Mouse (Mus musculus): Measurements from ENCODE around the gene Eif3b. TPM values are rescaled to one million over a fixed set of nuclear protein-coding genes. Genes with fewer than 3 reads are reported as not detected.
"Not testable (repeated sequence)": the region's sequence is repeated elsewhere in the genome, so short reads cannot be mapped to it uniquely, and the experiment has no call there.

The Eif3b gene
- polyA plus RNA-seq, 1 experiment from 2014 or later: 78.9 TPM

DNA sequence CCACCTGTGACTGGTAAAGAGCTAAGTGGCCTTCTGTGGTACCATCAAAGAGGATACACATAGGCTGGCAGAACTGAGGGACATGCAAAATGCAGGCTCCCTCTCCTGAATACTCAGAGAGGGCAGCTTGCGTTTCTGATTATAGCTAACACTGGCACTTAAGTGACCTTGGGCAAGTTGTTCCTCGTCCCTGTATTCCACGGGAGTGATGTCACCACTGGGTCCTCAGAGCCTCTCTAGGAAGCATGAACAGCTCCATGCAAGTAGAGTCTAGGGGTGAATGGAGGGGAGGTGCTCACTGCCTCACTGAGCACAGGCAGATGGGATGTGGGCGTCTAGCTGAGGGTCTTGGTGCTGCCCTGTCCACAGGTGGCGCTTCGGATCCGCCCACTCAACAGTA is 26.9 kb downstream of the Eif3b start:
- H3K9me3 ChIP-seq (ENCODE audit: control insufficient read depth, low read length): no peaks in the 10 kb centered on the region
- ATAC-seq (ENCODE audit: low read depth): no peak
- no peak overlapping the region for H3K9ac ChIP-seq (ENCODE audit: low read length)
- H3K4me2 ChIP-seq (ENCODE audit: low read depth, low read length): no peak overlapping the region
- H3K27me3 ChIP-seq (ENCODE audit: control insufficient read depth, insufficient read depth, low read depth, low read length): no peaks in the 10 kb centered on the region
- H3K27ac ChIP-seq (ENCODE audit: low read length): no peak overlapping the region
- H3K36me3 ChIP-seq (ENCODE audit: control insufficient read depth, insufficient read depth, low read length): peaks cover 30% of the 10 kb centered on the region
- no peak overlapping the region for H3K4me3 ChIP-seq (ENCODE audit: low read length)
- 62% methylated on average over 7 of the region's 7 CpGs for WGBS
- no peaks in the 10 kb centered on the region for H3K4me1 ChIP-seq (replicated peaks; ENCODE audit: control insufficient read depth, insufficient read depth, low read length)

DNA sequence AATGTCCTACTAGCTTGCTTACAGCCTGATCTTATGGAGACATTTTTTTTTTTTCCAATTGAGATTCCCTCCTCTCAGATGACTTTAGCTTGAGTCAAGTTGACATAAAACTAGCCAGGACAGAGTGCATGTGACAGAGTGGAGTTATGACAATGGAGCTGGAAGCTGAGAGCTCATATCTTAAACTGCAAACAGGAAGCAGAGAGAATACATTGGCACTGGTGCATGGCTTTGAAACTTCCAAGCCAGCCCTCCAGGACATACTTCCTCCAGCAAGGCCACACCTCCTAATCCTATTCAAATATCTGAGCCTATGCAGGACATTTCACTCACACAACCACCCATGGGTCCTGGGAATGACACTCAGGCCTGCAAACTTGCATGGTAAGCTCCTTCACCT is 35.4 kb downstream of the Eif3b start:
- H3K4me1 ChIP-seq (replicated peaks; ENCODE audit: control insufficient read depth, insufficient read depth, low read length): peaks cover 4% of the 10 kb centered on the region; the same call in 1 of the 2 replicates
- no peaks in the 10 kb centered on the region for H3K27me3 ChIP-seq (ENCODE audit: control insufficient read depth, insufficient read depth, low read depth, low read length)
- no peaks in the 10 kb centered on the region for H3K36me3 ChIP-seq (ENCODE audit: control insufficient read depth, insufficient read depth, low read length)
- no peak overlapping the region for H3K9ac ChIP-seq (ENCODE audit: low read length)
- peak overlapping the region; percentile 47 for H3K27ac ChIP-seq (ENCODE audit: low read length)
- no peak overlapping the region for H3K4me3 ChIP-seq (ENCODE audit: low read length)
- H3K4me2 ChIP-seq (ENCODE audit: low read depth, low read length): no peak overlapping the region
- peak; percentile 72 for ATAC-seq (ENCODE audit: low read depth)
- H3K9me3 ChIP-seq (ENCODE audit: control insufficient read depth, low read length): no peaks in the 10 kb centered on the region

DNA sequence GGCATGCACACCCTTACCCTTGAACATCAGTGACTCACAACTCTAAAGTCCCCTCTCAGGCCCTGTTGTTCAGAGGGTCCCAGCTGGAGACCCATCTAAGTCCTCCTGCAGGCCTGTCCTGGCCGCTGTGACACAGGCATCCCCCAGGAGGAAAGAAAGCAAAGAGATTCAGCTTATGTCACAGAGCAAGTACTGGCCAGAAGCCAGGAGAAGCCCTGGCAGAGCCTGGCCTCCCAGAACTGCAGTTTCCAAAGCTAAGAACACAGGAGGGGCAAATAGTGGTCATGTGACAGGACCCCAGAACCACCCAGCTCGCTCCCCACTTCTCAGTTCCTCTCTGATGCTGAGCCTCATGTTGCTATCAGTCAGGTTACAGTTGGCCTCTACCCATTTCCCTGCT is 36.3 kb downstream of the Eif3b start:
- no peaks in the 10 kb centered on the region for H3K9me3 ChIP-seq (ENCODE audit: control insufficient read depth, low read length)
- H3K4me1 ChIP-seq (replicated peaks; ENCODE audit: control insufficient read depth, insufficient read depth, low read length): peaks cover 4% of the 10 kb centered on the region; the same call in 1 of the 2 replicates
- H3K27ac ChIP-seq (ENCODE audit: low read length): no peak overlapping the region
- no peak for ATAC-seq (ENCODE audit: low read depth)
- no peak overlapping the region for H3K4me3 ChIP-seq (ENCODE audit: low read length)
- H3K27me3 ChIP-seq (ENCODE audit: control insufficient read depth, insufficient read depth, low read depth, low read length): no peaks in the 10 kb centered on the region
- H3K4me2 ChIP-seq (ENCODE audit: low read depth, low read length): no peak overlapping the region
- WGBS: 61% methylated on average over 2 of the region's 2 CpGs
- no peak overlapping the region for H3K9ac ChIP-seq (ENCODE audit: low read length)
- H3K36me3 ChIP-seq (ENCODE audit: control insufficient read depth, insufficient read depth, low read length): no peaks in the 10 kb centered on the region

- no peaks in the 10 kb centered on the region for H3K36me3 ChIP-seq (ENCODE audit: control insufficient read depth, insufficient read depth, low read length)
- no peaks in the 10 kb centered on the region for H3K4me1 ChIP-seq (replicated peaks; ENCODE audit: control insufficient read depth, insufficient read depth, low read length)
- H3K4me3 ChIP-seq (ENCODE audit: low read length): no peak overlapping the region
- H3K9ac ChIP-seq (ENCODE audit: low read length): no peak overlapping the region
- H3K27me3 ChIP-seq (ENCODE audit: control insufficient read depth, insufficient read depth, low read depth, low read length): no peaks in the 10 kb centered on the region
- no peak overlapping the region for H3K27ac ChIP-seq (ENCODE audit: low read length)
- 70% methylated on average over 3 of the region's 3 CpGs for WGBS
- no peak overlapping the region for H3K4me2 ChIP-seq (ENCODE audit: low read depth, low read length)
- ATAC-seq (ENCODE audit: low read depth): no peak
- peaks cover 3% of the 10 kb centered on the region; the same call in 1 of the 2 replicates for H3K9me3 ChIP-seq (ENCODE audit: control insufficient read depth, low read length)
Observed at GRCm38 (mm10) chr5:140461476-140461875, 42.3 kb downstream of the Eif3b start.

DNA sequence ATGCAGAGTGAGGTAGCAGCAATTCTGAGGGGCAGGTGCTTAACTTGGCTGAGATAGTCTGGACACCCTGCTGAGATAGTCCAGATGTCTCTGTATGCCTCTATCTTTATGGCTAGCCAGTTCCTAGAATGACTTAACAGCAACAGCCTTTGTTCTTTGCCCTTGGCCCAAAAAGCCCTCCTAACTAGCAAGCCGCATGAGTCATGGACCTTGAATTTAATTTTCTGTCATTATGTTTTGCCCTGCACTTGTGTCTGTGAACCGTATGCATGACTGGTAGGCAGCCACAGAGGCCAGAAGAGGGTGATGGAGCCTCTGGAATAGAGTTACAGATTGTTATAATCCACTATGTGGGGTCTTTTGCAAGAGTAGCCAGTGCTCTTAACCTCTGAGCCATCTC is 44.0 kb downstream of the Eif3b start:
- H3K9me3 ChIP-seq (ENCODE audit: control insufficient read depth, low read length); H3K27me3 ChIP-seq (ENCODE audit: control insufficient read depth, insufficient read depth, low read depth, low read length); H3K4me2 ChIP-seq (ENCODE audit: low read depth, low read length); H3K27ac ChIP-seq (ENCODE audit: low read length); H3K4me1 ChIP-seq (replicated peaks; ENCODE audit: control insufficient read depth, insufficient read depth, low read length); H3K36me3 ChIP-seq (ENCODE audit: control insufficient read depth, insufficient read depth, low read length); H3K9ac ChIP-seq (ENCODE audit: low read length); H3K4me3 ChIP-seq (ENCODE audit: low read length); ATAC-seq (ENCODE audit: low read depth): not testable (repeated sequence)
- 80% methylated on average over 2 of the region's 2 CpGs for WGBS

- no peak overlapping the region for H3K4me3 ChIP-seq (ENCODE audit: low read length)
- no peak overlapping the region for H3K9ac ChIP-seq (ENCODE audit: low read length)
- ATAC-seq (ENCODE audit: low read depth): no peak
- H3K9me3 ChIP-seq (ENCODE audit: control insufficient read depth, low read length): peaks cover 3% of the 10 kb centered on the region; the same call in 1 of the 2 replicates
- no peak overlapping the region for H3K27ac ChIP-seq (ENCODE audit: low read length)
- no peaks in the 10 kb centered on the region for H3K4me1 ChIP-seq (replicated peaks; ENCODE audit: control insufficient read depth, insufficient read depth, low read length)
- no peaks in the 10 kb centered on the region for H3K27me3 ChIP-seq (ENCODE audit: control insufficient read depth, insufficient read depth, low read depth, low read length)
- H3K36me3 ChIP-seq (ENCODE audit: control insufficient read depth, insufficient read depth, low read length): no peaks in the 10 kb centered on the region
- 80% methylated on average over 2 of the region's 2 CpGs for WGBS
- no peak overlapping the region for H3K4me2 ChIP-seq (ENCODE audit: low read depth, low read length)
Observed at GRCm38 (mm10) chr5:140464943-140465342, 45.8 kb downstream of the Eif3b start.

DNA sequence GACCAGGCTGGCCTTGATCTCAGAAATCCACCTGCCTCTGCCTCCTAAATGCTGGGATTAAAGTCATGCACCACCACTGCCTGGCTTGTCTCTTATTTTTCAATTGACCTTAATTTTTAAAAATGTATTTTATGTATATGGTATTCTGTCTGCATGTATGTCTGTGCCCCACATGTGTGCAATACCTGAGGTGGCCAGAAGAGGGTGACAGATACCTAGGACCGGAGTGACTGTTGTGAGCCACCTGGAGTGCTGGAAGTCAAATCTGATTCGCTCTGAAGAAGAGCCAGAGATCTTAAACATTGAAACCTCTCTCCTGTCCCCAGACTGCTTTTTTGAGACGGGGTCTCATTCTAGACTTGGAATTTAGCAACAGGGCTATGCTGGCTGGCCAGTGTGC is 53.2 kb downstream of the Eif3b start:
- ATAC-seq (ENCODE audit: low read depth): no peak
- peaks cover 3% of the 10 kb centered on the region; the same call in 1 of the 2 replicates for H3K9me3 ChIP-seq (ENCODE audit: control insufficient read depth, low read length)
- WGBS: 70% methylated on average over 3 of the region's 3 CpGs
- H3K4me2 ChIP-seq (ENCODE audit: low read depth, low read length): no peak overlapping the region
- no peaks in the 10 kb centered on the region for H3K4me1 ChIP-seq (replicated peaks; ENCODE audit: control insufficient read depth, insufficient read depth, low read length)
- H3K27me3 ChIP-seq (ENCODE audit: control insufficient read depth, insufficient read depth, low read depth, low read length): no peaks in the 10 kb centered on the region
- no peak overlapping the region for H3K27ac ChIP-seq (ENCODE audit: low read length)
- H3K9ac ChIP-seq (ENCODE audit: low read length): no peak overlapping the region
- H3K4me3 ChIP-seq (ENCODE audit: low read length): no peak overlapping the region
- H3K36me3 ChIP-seq (ENCODE audit: control insufficient read depth, insufficient read depth, low read length): no peaks in the 10 kb centered on the region

DNA sequence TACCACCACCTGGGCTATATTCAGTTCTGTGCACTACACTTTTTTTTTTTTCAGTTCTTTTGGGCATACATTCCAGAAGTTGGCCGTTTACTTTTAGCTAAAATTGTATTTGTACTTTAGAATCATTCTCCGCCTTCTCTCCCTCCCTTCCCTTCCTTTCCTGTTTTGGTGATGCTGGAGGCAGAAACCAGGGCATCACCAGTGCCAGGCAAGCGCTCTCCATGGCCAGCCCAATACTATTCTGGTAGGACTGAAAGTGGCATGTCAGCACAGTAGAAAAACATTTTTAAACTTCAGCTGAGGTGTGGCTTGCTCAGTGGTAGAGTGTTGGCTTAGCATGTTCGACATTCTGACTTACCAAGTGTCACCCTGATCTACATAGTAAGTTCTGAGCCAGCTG is 62.3 kb downstream of the Eif3b start:
- H3K36me3 ChIP-seq (ENCODE audit: control insufficient read depth, insufficient read depth, low read length): no peaks in the 10 kb centered on the region
- ATAC-seq (ENCODE audit: low read depth): no peak
- no peak overlapping the region for H3K4me3 ChIP-seq (ENCODE audit: low read length)
- H3K27me3 ChIP-seq (ENCODE audit: control insufficient read depth, insufficient read depth, low read depth, low read length): no peaks in the 10 kb centered on the region
- no peak overlapping the region for H3K9ac ChIP-seq (ENCODE audit: low read length)
- no peaks in the 10 kb centered on the region; the same call in 1 of the 2 replicates for H3K9me3 ChIP-seq (ENCODE audit: control insufficient read depth, low read length)
- H3K27ac ChIP-seq (ENCODE audit: low read length): no peak overlapping the region
- H3K4me2 ChIP-seq (ENCODE audit: low read depth, low read length): no peak overlapping the region
- no peaks in the 10 kb centered on the region for H3K4me1 ChIP-seq (replicated peaks; ENCODE audit: control insufficient read depth, insufficient read depth, low read length)
- 55% methylated on average over 4 of the region's 4 CpGs for WGBS

DNA sequence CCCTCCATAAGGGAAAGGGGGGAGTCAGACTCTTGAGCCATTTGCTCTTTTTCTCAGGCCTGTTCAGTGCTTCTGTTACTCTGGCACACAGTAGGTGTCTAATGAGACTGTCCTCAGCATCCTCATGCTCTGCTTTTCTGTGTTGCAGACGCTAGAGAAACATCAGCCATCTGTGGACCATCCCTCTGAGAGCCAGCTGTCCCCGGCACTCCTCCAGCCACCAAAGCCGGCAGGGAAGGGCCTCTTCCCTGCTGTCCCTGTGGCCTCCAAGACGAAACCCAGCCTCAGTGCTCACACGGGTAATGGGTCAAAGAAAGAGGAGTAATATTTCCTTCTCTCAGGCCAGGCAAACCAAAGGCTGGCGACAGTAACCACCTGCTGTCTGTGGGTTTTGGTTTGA is 72.0 kb downstream of the Eif3b start:
- Histone ChIP-seq H3K27me3 (ENCODE audit: control insufficient read depth, insufficient read depth, low read depth, low read length) (no peaks in the 10 kb centered on the region), H3K27ac (ENCODE audit: low read length) (no peak overlapping the region), H3K4me1 (replicated peaks; ENCODE audit: control insufficient read depth, insufficient read depth, low read length) (no peaks in the 10 kb centered on the region), H3K9me3 (ENCODE audit: control insufficient read depth, low read length) (no peaks in the 10 kb centered on the region), H3K4me2 (ENCODE audit: low read depth, low read length) (no peak overlapping the region), H3K36me3 (ENCODE audit: control insufficient read depth, insufficient read depth, low read length) (no peaks in the 10 kb centered on the region), H3K4me3 (ENCODE audit: low read length) (no peak overlapping the region), H3K9ac (ENCODE audit: low read length) (no peak overlapping the region)
- WGBS: 60% methylated on average over 6 of the region's 6 CpGs
- ATAC-seq (ENCODE audit: low read depth): no peak

DNA sequence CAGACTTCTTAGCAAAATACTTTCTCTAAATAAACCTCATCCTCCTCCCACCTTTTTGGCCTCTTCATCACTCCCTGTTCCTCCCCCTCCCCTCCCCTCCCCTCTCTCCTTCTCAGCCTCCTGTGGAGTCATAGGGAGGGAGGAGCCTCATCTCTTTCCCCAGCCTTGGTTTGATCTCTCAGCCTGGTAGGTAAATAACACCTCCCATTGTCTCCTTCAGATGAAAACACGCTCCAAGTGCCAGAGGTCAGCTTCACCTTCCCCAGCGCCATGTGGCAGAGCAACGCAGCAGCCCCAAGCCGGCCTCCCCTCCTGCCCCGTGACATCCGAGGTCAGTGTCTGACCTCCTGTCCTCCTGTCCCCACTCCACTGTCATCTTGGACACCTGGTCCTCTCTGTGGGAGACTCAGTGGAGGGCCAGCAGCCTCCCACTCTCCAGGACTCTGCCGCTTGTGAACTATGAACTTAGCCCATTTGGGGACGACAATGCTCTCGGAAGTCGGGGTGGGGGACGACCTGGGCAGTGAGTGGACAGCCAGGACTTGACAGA is 73.6 kb downstream of the Eif3b start:
- H3K36me3 ChIP-seq (ENCODE audit: control insufficient read depth, insufficient read depth, low read length): no peaks in the 10 kb centered on the region
- 11% methylated on average over 11 of the region's 11 CpGs for WGBS
- no peak overlapping the region for H3K4me3 ChIP-seq (ENCODE audit: low read length)
- no peak for ATAC-seq (ENCODE audit: low read depth)
- no peak overlapping the region for H3K4me2 ChIP-seq (ENCODE audit: low read depth, low read length)
- no peak overlapping the region for H3K27ac ChIP-seq (ENCODE audit: low read length)
- no peak overlapping the region for H3K9ac ChIP-seq (ENCODE audit: low read length)
- no peaks in the 10 kb centered on the region for H3K9me3 ChIP-seq (ENCODE audit: control insufficient read depth, low read length)
- H3K27me3 ChIP-seq (ENCODE audit: control insufficient read depth, insufficient read depth, low read depth, low read length): no peaks in the 10 kb centered on the region
- no peaks in the 10 kb centered on the region for H3K4me1 ChIP-seq (replicated peaks; ENCODE audit: control insufficient read depth, insufficient read depth, low read length)

Data from lung, embryonic 16.5 days (tissue).